Mouse (Mus musculus) mouse trophoblast stem cell (cell line): Measurements from ENCODE around the gene Ano7.

Experiments used
- in situ Hi-C, 2 experiments: fragments of 300-500 bp; cut with MseI, MboI; formaldehyde crosslinking; loops; 2 replicates in 1 of 2; 3 replicates in 1 of 2; pipeline ENCODE4 v1.15.1; 2025

The Ano7 gene

GRCm38 (mm10) chr1:93373665-93374064 is at the start of gene Ano7:
Gene Ano7 (plus strand): TSS chr1:93373930.
- in situ Hi-C loops, result no loop called here

- in situ Hi-C loops, result no loop called here
Measured at GRCm38 (mm10) chr1:93323973-93324372, 49.8 kb upstream of the Ano7 start.

- in situ Hi-C loops, result no loop called here
Measured at GRCm38 (mm10) chr1:93326446-93326845, 47.3 kb upstream of the Ano7 start.

DNA sequence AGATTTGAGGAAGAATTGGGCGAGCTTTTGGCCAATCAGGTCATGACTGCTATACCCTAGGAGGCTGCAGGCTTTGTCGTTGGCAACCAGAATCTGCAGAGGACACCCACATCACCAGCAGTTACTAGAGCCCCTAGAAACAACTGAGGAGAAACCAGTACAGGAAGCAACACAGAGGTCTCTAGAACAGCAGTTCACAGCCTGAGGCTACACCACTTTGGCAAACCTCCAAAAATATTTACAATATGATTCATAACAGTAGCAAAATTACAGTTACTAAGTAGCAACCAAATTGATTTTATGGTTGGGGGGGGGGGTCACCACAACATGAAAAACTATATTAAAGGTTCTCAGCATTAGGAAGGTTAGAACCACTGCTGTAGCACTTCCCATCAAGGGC is 39.1 kb upstream of the Ano7 start:
- in situ Hi-C loops, result no loop called here

GRCm38 (mm10) chr1:93342648-93343503 is 30.9 kb upstream of the Ano7 start, which contains the start of the genes Ppp1r7 and Pask:
Gene Ppp1r7 (plus strand): TSS chr1:93342854.
Gene Pask (minus strand): TSS chr1:93343482.
- in situ Hi-C loops, result no loop called here

- in situ Hi-C loops, result no loop called here
Measured at GRCm38 (mm10) chr1:93343504-93344047, 30.2 kb upstream of the Ano7 start.

- in situ Hi-C loops, result no loop called here
Measured at GRCm38 (mm10) chr1:93347176-93347575, 26.6 kb upstream of the Ano7 start.

- in situ Hi-C loops, result no loop called here
Measured at GRCm38 (mm10) chr1:93349701-93350100, 24.0 kb upstream of the Ano7 start.

- in situ Hi-C loops, result no loop called here
Measured at GRCm38 (mm10) chr1:93352724-93353123, 21.0 kb upstream of the Ano7 start.

GRCm38 (mm10) chr1:93362661-93363060 is 11.1 kb upstream of the Ano7 start:
- in situ Hi-C loops, result no loop called here

DNA sequence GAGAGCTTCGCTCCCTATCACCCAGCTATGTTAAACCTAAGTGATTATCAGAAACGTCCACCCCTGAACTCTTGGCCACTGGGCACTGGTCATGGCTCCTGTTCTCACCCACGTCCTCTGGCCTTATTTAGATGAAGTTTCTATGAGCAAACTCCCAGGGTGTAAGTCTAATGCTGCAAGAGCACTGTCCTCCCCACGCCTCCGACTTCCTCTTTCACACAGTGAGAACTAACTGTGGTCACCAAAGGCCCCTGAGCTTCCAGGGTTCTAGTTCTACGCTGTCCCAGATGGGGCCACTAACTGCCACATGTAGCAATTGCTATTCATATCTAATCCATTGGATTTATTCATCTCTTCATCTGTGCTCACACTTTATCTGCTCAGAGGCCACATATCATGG is 8.1 kb upstream of the Ano7 start:
- in situ Hi-C loops, result no loop called here

DNA sequence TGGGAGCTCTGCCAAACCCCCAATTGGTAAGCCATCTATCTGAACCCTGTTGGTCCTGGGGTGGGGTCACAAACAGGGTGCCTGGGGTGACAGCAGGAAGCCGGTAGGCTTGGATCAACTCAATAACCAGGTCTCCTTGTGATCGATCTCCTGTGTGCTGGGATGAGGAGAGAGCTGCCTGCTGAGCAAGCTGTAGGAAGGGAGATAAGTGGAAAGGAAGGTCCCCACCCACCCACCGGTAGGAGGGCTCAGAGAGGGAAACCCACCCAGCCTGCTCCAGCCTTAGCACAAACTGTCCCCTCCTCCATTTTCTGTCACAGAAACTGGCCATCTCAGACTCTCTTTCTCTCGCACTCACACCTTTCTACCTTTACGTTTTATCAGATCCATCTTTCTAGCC is 3.6 kb downstream of the Ano7 start:
- in situ Hi-C loops, result no loop called here

DNA sequence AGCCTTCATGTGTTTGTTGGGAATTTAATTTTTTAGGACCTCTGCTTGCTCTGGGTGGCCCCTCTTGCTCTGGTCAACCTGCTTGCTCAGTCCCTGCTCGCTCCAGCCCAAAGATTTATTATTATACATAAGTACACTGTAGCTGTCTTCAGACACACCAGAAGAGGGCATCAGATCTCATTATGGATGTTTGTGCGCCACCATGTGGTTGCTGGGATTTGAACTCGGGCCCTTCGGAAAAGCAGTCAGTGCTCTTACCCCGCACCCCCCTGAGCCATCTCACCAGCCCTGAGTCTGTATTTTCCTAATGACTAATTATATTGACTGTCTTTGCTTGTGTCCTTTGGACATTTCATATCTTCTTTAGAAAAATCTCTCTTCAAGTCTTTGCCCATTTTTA is 5.4 kb downstream of the Ano7 start:
- in situ Hi-C loops, result no loop called here

GRCm38 (mm10) chr1:93387198-93387597 is 13.5 kb downstream of the Ano7 start:
- in situ Hi-C loops, result no loop called here

DNA sequence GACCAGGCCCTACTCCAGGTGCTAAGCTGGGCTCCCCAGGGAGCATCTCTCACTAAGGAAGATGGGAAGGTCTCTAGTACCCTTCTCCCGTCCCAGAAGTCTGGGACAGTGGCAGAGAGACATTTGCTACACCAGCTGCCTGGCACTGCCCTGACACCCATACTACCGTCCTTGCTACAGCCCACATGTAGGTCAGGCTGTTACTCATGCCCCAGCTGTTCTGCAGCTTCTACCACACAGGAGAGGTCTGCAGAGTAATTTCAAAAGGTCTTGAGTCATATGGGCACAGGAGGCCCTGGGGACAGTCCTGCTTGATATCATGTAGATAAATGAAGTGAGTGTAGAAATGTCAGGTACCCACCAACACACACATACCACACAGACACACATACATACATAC is 15.2 kb downstream of the Ano7 start:
- in situ Hi-C loops, result no loop called here

DNA sequence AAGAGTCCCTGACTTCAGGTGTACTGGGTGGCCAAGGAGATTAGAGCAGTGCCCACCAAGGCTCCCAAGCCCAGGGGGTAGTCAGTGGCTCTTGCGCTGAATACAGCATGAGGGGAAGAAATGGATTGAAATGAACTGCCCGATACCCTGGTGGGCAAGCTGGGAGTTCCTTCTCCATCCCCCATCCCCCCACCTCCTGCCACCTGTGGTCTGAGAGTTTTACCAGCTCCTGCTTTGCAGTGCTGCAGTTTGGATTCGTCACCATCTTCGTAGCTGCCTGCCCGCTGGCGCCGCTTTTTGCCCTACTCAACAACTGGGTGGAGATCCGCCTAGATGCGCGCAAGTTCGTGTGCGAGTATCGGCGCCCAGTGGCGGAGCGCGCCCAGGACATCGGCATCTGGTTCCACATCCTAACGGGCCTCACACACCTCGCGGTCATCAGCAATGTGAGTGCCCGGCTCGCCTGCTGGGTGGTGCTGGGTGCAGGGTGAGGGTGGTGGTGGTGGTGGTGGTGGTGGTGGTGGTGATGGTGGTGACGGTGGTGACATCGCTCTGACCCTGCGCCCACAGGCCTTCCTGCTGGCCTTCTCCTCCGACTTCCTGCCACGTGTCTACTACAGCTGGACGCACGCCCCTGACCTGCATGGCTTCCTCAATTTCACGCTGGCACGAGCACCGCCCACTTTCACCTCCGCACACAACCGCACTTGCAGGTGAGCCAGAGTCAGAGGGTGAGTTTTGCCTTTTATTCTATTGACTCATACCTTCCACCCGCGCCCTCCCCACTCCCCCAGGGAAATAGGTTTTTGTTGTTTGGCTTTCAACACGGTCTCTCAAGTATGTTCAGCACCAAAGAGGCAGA is 27.7 kb downstream of the Ano7 start:
- in situ Hi-C loops, result no loop called here

- in situ Hi-C loops, result no loop called here
Measured at GRCm38 (mm10) chr1:93403403-93403802, 29.7 kb downstream of the Ano7 start.

GRCm38 (mm10) chr1:93432087-93432486 is 58.4 kb downstream of the Ano7 start:
- in situ Hi-C loops, result no loop called here

DNA sequence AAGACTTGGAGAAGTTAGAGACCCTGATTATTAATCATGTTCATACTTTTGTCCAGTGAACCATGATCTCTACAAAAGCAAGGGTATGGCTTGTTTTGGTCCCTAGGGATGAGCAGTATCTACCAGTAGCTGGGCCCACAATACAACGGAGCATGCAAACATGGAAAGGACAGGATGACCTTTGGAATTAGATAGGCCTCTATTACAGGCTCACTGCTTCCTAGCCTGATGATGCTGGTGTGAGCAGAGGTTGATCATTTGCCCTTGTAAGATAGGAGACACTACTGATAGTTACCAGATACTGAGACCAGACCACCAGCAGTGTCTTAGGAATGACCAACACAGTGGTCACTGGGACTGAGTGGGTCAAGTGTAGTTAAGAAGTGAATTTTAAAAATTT is 65.6 kb downstream of the Ano7 start:
- in situ Hi-C loops, result no loop called here

- in situ Hi-C loops, result no loop called here
Measured at GRCm38 (mm10) chr1:93444405-93445110, 70.8 kb downstream of the Ano7 start.

DNA sequence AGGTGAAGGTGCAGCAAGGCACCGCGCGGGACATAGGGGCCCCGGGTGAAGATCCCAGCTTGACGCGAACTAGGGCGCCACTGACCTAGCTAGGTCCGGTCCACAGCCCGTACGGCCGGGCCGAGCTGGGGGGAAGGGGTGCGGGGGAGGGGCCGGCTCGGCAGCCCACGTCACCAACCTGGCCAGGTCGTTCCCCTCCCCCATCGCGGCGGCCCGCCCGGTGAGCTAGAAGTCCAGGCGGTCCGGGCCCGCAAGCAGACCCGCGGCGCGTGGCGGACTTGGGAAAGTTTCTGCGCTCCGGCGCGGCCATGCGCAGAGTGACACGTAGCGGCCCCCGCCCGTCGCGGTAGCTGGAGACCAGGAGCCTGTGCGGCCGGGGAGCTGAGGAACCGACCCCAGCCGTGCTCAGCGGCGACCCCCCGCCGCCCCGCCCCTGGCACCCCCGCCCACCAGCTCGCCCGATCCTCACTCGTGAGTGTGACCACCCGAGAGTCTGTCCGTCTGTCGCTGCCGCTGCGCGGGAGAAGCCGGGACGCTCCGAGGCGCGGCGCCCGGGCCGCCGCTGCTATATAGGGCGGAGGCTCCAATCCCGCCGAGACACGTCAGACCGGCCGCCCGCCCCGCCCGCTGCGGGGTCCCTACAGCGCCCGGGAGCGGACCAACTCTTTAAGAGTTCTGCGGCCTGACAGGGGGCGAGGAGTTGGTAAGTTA is 71.5 kb downstream of the Ano7 start:
- in situ Hi-C loops, result no loop called here
